Mouse (Mus musculus) embryonic facial prominence, embryonic 14.5 days (tissue): ENCODE data around the gene Vezt. TPM values are rescaled to one million over a fixed set of nuclear protein-coding genes. Genes with fewer than 3 reads are reported as not detected.
A peak's percentile ranks its signal among the peaks of the same experiment; 100 is the strongest.

Experiments used
- ATAC-seq: fragments of 200-750 bp; cut with Nextera tagmentation; 2 replicates; pipeline ENCODE4 v1.8.0; 2017; ENCODE audit warnings: low read depth, moderate number of reproducible peaks, moderate TSS enrichment
- DNase-seq: peaks from one replicate; pipeline ENCODE4 v3.0.0-alpha.2; 2015; ENCODE audit warnings: low spot score
- H3K27ac ChIP-seq: fragments of 300-500 bp; sonication (generic); replicated peaks from 2 replicates; pipeline ENCODE4 v1.5.1; 2014; ENCODE audit warnings: low read depth, mild to moderate bottlenecking, low read length, moderate library complexity
- H3K27me3 ChIP-seq: fragments of 300-500 bp; sonication (generic); replicated peaks from 2 replicates; pipeline ENCODE4 v1.6.1; 2014; ENCODE audit warnings: low read length; ENCODE audit not compliant: control insufficient read depth, insufficient read depth
- H3K36me3 ChIP-seq: fragments of 300-500 bp; sonication (generic); 2 replicates; pipeline ENCODE4 v1.6.1; 2014; ENCODE audit warnings: low read length, mixed read lengths; ENCODE audit not compliant: control insufficient read depth, insufficient read depth
- H3K4me1 ChIP-seq: fragments of 300-500 bp; sonication (generic); 2 replicates; pipeline ENCODE4 v1.6.1; 2014; ENCODE audit warnings: antibody characterized with exemption, low read length; ENCODE audit not compliant: control insufficient read depth, insufficient read depth
- H3K4me2 ChIP-seq: fragments of 300-500 bp; sonication (generic); 2 replicates; pipeline ENCODE4 v1.6.1; 2014; ENCODE audit warnings: low read depth, mild to moderate bottlenecking, low read length, moderate library complexity, mixed read lengths
- H3K4me3 ChIP-seq: fragments of 300-500 bp; sonication (generic); 2 replicates; pipeline ENCODE4 v1.5.1; 2014; ENCODE audit warnings: low read depth, mild to moderate bottlenecking, low read length
- H3K9ac ChIP-seq: fragments of 300-500 bp; sonication (generic); 2 replicates; pipeline ENCODE4 v1.6.1; 2014; ENCODE audit warnings: low read depth, mild to moderate bottlenecking, low read length, moderate library complexity, mixed read lengths
- H3K9me3 ChIP-seq: fragments of 300-500 bp; sonication (generic); 2 replicates; pipeline ENCODE4 v1.6.1; 2016; ENCODE audit warnings: low read length; ENCODE audit not compliant: control insufficient read depth
- WGBS: fragments of 180-500 bp; shearing (Covaris S2); extraction: QIAGEN DNeasy Blood & Tissue Kit; methylation state at CpG from one replicate; pipeline ENCODE4 v1.1.7; 2014; 5-methylcytosine and 5-hydroxymethylcytosine counted together
- polyA plus RNA-seq: library from polyadenylated mRNA; unstranded; fragments of >200 nt; fragmentation: Nextera tagmentation; extraction: Ambion mirVana; gene quantifications from 2 replicates; pipeline ENCODE4 v1.2.1, GENCODE M21; 2014

The Vezt gene
- polyA plus RNA-seq, 1 experiment from 2014 or later: 29.0 TPM

DNA sequence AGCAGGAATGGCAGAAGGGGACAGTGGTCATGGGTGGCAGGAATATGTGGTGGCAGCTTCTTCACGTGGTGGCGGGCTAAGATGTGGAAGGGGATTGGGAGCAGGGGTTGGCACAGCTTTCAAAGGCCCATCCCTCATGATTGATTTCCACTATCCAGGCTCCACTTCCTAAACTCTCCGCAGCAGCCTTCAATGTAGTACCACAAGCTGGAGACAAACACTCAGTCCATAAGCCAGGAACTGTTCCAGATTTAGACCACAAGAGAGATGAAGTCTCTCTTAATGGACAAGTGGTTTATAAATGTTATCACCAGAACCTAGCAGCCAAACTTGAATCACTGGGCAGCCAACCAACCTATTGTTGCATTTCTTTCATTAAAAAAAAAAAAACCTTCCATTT lies 81.6 kb downstream of the Vezt start:
- WGBS: 82% methylated on average over 3 of the region's 3 CpGs
- no peak overlapping the region for H3K27ac ChIP-seq
- H3K9ac ChIP-seq: no peak overlapping the region
- DNase-seq (no peak), ATAC-seq (no peak)
- H3K4me1 ChIP-seq: no peaks in the 10 kb centered on the region
- H3K4me2 ChIP-seq: no peak overlapping the region
- H3K27me3 ChIP-seq: no peaks in the 10 kb centered on the region
- no peak overlapping the region for H3K4me3 ChIP-seq
- H3K9me3 ChIP-seq: no peaks in the 10 kb centered on the region
- no peaks in the 10 kb centered on the region for H3K36me3 ChIP-seq

DNA sequence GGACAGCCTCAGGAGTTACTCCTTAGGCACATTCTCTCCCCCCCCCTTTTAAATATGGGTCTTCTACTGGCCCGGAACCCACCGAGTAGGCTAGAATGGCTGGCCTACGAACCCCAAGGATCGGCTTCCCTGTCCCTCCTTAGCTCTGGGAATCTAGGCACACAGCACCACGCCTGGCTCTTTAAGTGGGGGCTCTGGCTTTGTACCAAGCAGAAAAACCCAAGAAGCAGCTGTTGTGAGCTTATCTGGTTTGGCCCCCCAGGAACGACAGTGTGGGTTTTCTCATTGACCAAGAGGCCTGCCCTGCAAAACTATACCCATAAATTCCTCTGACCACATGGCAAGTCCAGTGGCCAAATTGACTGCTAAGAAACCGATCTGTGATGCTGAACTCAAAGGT lies 82.1 kb downstream of the Vezt start:
- Histone ChIP-seq H3K4me3 (no peak overlapping the region), H3K27me3 (no peaks in the 10 kb centered on the region), H3K4me1 (no peaks in the 10 kb centered on the region), H3K27ac (no peak overlapping the region), H3K4me2 (no peak overlapping the region), H3K9me3 (no peaks in the 10 kb centered on the region), H3K9ac (no peak overlapping the region), H3K36me3 (no peaks in the 10 kb centered on the region)
- 87% methylated on average over 7 of the region's 7 CpGs for WGBS
- no peak for ATAC-seq
- DNase-seq: no peak

DNA sequence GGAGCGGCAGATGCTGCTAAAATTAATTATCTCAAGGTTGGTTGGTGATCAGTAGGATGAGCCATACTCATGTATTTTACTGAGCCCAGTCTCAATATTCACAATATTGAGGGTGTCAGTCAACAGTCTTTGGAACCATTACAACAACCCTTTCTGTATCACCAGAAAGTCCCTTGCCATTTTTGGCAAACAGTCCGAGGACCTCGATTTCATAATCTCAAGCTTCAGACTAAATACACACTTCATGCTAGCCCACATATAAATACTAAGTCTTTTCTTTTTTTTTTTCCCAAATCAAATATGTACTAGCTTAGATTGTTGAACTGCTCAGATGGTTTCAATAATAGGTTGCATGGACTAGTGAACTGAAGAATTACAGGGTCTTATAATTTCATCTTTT lies 84.6 kb downstream of the Vezt start:
- ATAC-seq (no peak), DNase-seq (no peak)
- no peak overlapping the region for H3K9ac ChIP-seq

DNA sequence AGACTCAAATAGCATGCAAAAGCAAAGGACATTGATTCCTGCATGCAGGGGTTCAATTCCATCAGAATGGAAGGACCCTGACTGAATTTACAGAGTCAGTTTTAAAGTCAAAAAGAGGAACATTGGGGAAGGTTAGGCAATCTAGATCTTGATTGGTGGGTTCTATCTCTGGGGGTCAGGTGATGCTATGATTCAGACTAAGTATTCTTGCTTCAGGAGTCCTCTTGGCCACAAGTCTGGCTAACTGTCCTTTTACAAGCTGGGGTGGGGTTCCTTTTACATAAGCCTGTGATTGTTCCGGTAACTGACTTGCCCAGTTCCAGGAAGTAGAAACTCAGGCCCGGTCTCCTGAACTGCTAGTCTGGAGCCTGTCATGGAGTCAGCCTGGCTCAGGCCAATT lies 85.7 kb downstream of the Vezt start:
- WGBS: 88% methylated on average over 2 of the region's 2 CpGs
- Histone ChIP-seq H3K9ac (no peak overlapping the region), H3K4me2 (no peak overlapping the region), H3K27ac (no peak overlapping the region), H3K4me3 (no peak overlapping the region), H3K27me3 (no peaks in the 10 kb centered on the region), H3K9me3 (no peaks in the 10 kb centered on the region), H3K36me3 (no peaks in the 10 kb centered on the region), H3K4me1 (no peaks in the 10 kb centered on the region)
- DNase-seq (no peak), ATAC-seq (no peak)

More for the DNA sequence above, 84.6 kb downstream of the Vezt start:
- Histone ChIP-seq H3K4me2 (no peak overlapping the region), H3K4me3 (no peak overlapping the region), H3K9me3 (no peaks in the 10 kb centered on the region), H3K27me3 (no peaks in the 10 kb centered on the region), H3K36me3 (no peaks in the 10 kb centered on the region), H3K27ac (no peak overlapping the region), H3K4me1 (no peaks in the 10 kb centered on the region)
- 88% methylated on average over 3 of the region's 3 CpGs for WGBS

DNA sequence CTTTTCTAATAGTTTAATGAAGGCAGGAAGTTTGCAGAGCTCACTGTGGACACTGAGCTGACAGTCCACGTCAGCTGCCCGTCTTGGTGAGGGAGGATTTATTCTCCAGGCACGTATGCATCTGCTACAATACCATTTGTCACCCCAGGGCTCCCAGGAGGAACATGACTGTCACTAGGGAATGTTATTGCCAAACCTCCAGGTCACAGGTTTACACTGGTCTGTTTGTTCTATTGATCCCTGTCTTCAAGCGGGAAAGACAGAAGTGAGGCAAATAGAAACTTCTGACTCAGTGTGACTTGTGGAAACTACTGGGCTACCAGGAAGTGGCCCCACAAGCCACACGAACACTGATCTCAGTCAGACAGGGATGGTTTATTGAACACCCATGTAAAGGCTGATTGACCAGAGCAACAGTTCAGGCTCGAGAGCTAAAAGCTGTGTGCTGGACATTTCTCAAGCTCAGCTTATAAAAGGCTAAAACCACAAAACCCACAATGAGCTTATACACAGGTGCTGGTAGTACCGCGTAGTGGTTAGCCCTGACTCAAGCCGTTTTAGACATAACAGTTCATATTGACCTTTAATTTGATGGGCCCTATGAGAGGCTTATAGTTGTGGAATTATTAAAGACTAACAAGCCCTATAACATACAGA lies 89.6 kb downstream of the Vezt start:
- WGBS: 52% methylated on average over 9 of the region's 9 CpGs
- no peak overlapping the region for H3K27ac ChIP-seq
- no peak overlapping the region for H3K4me2 ChIP-seq
- H3K4me3 ChIP-seq: no peak overlapping the region
- no peaks in the 10 kb centered on the region for H3K27me3 ChIP-seq
- no peaks in the 10 kb centered on the region for H3K9me3 ChIP-seq
- no peaks in the 10 kb centered on the region for H3K36me3 ChIP-seq
- 0 out of 2 replicates have a peak overlapping the region, but pooled peaks have one; percentile 8 for H3K9ac ChIP-seq
- ATAC-seq (no peak), DNase-seq (no peak)
- no peaks in the 10 kb centered on the region for H3K4me1 ChIP-seq

DNA sequence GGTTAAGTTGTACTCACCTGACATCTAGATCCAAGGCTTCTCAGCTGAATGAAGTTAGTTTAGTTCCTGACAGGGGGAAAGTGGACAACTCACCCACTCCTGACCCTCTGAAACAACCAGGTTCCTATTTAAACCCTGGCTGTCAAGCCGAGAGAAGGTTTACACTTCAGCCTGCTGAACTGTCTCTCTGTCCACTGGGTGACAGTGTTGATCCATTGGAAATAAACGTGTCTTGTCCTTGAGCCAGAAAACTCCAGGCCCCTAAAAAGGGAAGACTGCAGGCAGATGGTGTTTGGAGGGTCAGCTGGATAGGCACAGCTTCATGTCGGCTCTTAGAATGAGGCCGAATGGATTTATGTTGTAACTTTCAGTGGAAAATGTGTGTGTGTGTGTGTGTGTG lies 90.3 kb downstream of the Vezt start:
- H3K4me1 ChIP-seq: no peaks in the 10 kb centered on the region
- ATAC-seq (peak; percentile 53; the same call in 1 of the 2 replicates), DNase-seq (peak; percentile 71)
- no peaks in the 10 kb centered on the region for H3K9me3 ChIP-seq
- 34% methylated on average over 4 of the region's 4 CpGs for WGBS
- no peak overlapping the region for H3K4me3 ChIP-seq
- H3K9ac ChIP-seq: no peak overlapping the region
- H3K27ac ChIP-seq: no peak overlapping the region
- H3K4me2 ChIP-seq: no peak overlapping the region
- no peaks in the 10 kb centered on the region for H3K36me3 ChIP-seq
- no peaks in the 10 kb centered on the region for H3K27me3 ChIP-seq

DNA sequence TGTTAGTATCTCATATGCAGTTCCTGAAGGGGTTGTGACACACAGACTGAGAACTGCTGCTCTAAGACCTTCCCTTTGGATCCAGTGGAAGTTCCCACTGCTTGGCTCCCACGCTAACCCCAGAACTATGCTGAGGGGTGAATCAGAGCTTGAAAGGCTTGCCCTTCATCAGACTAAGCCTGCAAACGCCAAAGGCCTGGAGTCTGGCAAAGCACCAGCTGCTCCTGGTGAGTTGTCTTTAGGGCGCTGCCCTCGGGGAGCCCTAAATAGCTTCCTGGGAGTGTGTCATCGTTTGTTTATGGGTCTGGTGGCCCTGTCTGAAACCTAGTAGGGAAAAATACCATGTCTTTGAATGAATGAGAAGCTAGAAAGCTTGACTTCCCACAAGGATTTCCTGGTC lies 91.4 kb downstream of the Vezt start:
- Histone ChIP-seq H3K36me3 (no peaks in the 10 kb centered on the region), H3K9me3 (no peaks in the 10 kb centered on the region), H3K9ac (no peak overlapping the region), H3K27ac (no peak overlapping the region), H3K4me2 (no peak overlapping the region), H3K4me1 (no peaks in the 10 kb centered on the region; the same call in 1 of the 2 replicates), H3K4me3 (no peak overlapping the region), H3K27me3 (no peaks in the 10 kb centered on the region)
- no peak for ATAC-seq
- 49% methylated on average over 5 of the region's 5 CpGs for WGBS
- DNase-seq: no peak

DNA sequence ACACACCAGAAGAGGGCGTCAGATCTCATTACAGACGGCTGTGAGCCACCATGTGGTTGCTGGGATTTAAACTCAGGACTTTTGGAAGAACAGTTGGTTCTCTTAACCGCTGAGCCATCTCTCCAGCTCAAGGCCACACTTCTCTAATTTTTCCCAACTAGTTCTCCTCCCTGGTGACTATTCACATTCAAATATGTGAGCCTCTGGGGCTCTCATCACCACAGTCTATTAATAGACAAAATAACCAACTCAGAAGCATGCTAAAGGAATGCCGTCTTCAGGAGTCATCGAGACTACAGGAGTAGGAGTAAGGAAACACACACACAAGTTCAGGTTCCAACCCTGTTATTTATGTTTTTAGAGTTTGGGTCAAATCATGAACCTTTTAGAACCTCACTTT lies 95.3 kb downstream of the Vezt start:
- Histone ChIP-seq H3K4me1 (no peaks in the 10 kb centered on the region; the same call in 1 of the 2 replicates), H3K4me2 (no peak overlapping the region), H3K4me3 (no peak overlapping the region), H3K9me3 (no peaks in the 10 kb centered on the region), H3K36me3 (no peaks in the 10 kb centered on the region), H3K27ac (no peak overlapping the region), H3K27me3 (no peaks in the 10 kb centered on the region), H3K9ac (no peak overlapping the region)
- ATAC-seq (no peak), DNase-seq (no peak)
- WGBS: 79% methylated on average over 5 of the region's 5 CpGs

DNA sequence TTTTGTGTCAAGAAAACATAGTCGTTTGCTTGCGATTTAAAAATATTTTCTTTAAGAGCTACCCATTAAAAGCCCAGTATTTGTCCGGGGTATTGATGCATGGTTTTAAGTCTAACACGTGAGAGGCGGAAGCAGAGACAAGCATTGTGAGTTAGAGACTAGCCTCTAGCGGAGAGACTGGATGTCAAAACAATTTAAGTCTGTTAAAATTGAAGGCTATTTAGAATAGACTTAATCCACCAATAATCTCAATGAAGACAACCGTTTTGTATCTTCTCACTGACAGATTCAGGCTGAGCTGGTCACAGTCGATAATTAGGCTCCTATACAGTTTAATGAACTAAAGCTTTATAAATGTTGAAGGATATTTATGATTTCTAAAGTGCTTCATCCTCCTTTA lies 95.9 kb downstream of the Vezt start:
- Histone ChIP-seq H3K9ac (no peak overlapping the region), H3K27me3 (no peaks in the 10 kb centered on the region), H3K27ac (no peak overlapping the region), H3K4me2 (no peak overlapping the region), H3K9me3 (no peaks in the 10 kb centered on the region), H3K36me3 (no peaks in the 10 kb centered on the region), H3K4me1 (no peaks in the 10 kb centered on the region; the same call in 1 of the 2 replicates), H3K4me3 (no peak overlapping the region)
- no peak for DNase-seq
- ATAC-seq: no peak
- WGBS: 77% methylated on average over 8 of the region's 8 CpGs
